Mouse (Mus musculus) adrenal gland, postnatal 25 days (tissue): ENCODE measurements around the gene Naa80. TPM values are rescaled to one million over a fixed set of nuclear protein-coding genes. Genes with fewer than 3 reads are reported as not detected.
"Not testable (repeated sequence)": the region's sequence is repeated elsewhere in the genome, so short reads cannot be mapped to it uniquely, and the experiment has no call there.

Experiments
- DNase-seq: peaks from one replicate; pipeline ENCODE4 v3.0.0; 2021; ENCODE audit warnings: mixed read lengths
- total RNA-seq: library from RNA; stranded (reverse); gene quantifications from 2 replicates; pipeline ENCODE4 v1.2.3, GENCODE M21; 2021

The Naa80 gene
- total RNA-seq, 1 experiment from 2014 or later = 21.4 TPM

- DNase-seq = not testable (repeated sequence)
Observed at GRCm38 (mm10) chr9:107573774-107574173, 4.9 kb upstream of the Naa80 start.

GRCm38 (mm10) chr9:107575579-107576356 is 2.9 kb upstream of the Naa80 start:
- no peak for DNase-seq

DNA sequence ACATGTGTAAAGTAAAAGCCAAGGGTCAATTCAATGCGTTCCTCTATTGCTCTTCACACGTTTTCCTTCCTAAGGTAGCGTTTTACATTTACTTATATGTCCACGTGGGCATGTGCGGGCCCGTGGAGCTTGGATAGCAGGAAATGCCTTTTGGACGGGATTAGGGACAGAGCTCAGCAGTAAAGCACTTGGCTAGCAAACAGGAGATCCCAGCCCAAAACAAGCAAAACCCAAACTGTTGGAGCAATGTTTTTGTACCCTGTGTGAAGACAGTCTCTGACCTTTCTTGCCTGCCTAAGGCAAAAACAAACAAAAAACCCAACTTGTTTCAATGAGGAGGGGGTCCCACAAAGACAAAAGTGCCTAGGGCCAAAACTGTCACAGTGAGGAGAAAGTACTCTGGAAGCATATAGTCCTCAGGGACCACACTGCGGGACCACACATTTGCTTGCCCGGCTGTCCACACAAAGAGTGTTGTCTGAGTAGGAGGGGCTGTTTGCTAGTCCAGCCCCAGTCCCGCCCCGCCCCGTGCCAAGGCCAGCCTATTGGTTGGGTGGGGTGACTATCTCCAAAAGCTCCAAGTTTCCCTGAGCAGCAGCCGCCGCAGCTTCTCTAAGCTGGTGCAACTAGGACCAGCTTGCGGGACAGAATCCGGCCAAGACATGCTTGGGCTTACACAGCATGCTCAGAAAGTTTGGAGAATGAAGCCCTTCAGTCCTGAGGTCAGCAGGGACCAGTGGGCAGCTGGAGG is 2.2 kb upstream of the Naa80 start, which contains the start of gene Hyal1:
Gene Hyal1, plus strand, starts transcription at position 571 of the 751 bp plus-strand sequence.
- DNase-seq = peak; percentile 86

GRCm38 (mm10) chr9:107577871-107578270 is 816 bp upstream of the Naa80 start:
- DNase-seq = no peak

- DNase-seq = no peak
Observed at GRCm38 (mm10) chr9:107579023-107579900, 575 bp downstream of the Naa80 start.

- DNase-seq = peak; percentile 85
Observed at GRCm38 (mm10) chr9:107580501-107581317, 2.0 kb downstream of the Naa80 start, which contains the start of gene Hyal3. Gene Hyal3, plus strand, starts transcription at chr9:107580818.

- DNase-seq = no peak
Observed at GRCm38 (mm10) chr9:107581584-107581983, 2.9 kb downstream of the Naa80 start.

GRCm38 (mm10) chr9:107582509-107583062 is 3.9 kb downstream of the Naa80 start:
- DNase-seq = no peak

- no peak for DNase-seq
Observed at GRCm38 (mm10) chr9:107583174-107583573, 4.5 kb downstream of the Naa80 start.

DNA sequence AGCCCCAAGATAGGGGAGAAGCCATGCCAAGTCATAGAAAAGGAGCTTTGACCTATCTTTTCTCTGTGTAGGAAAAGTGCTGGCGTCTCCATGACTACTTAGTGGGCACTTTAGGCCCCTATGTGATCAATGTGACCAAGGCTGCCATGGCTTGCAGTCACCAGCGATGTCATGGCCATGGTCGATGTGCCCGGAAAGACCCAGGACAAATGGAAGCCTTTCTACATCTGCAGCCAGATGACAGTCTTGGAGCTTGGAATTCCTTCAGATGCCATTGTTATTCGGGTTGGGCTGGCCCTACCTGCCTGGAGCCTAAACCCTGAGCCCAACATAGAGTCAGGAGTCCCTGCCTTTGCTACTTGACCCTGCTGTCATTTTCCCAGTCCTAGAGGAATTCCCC is 7.8 kb downstream of the Naa80 start:
- no peak for DNase-seq

DNA sequence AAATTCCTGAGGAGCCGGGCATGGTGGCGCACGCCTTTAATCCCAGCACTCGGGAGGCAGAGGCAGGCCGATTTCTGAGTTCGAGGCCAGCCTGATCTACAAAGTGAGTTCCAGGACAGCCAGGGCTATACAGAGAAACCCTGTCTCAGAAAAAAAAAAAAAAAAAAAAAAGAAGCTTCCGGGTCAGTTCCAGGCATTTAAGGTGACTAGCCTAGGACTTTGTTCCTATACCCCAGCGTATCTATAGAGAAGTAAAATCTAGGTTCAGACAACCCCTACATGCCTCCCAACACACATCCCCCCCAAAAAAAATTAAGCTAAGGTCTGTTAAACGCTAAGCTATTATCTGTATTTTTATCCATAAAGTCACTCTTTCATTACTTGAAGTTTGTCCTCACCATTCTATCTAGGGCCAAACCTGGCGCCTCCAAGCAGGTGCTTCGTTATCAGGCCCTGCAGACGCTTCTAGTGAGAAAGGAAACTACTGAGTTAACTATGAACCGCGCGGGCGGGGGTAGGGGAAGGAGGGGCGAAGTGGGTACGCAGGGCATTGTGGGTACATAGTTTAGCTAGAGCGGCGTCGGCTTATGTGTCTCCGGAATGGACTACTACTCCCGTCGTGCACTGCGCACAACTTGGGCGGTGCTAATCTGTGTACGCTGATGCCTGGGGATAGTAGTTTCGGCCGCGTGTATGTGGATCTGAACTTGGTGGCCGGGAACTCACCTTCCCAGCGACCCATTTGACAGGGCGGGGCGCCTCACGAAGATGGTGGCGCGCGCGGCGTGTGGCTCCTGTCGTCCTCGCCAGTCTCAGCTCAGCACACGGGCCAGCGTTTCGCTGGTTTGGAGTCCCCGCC is 8.5 kb downstream of the Naa80 start, which contains the start of gene Ifrd2:
Gene Ifrd2, plus strand, starts transcription at position 669 of the 859 bp plus-strand sequence.
- peak; percentile 92 for DNase-seq

DNA sequence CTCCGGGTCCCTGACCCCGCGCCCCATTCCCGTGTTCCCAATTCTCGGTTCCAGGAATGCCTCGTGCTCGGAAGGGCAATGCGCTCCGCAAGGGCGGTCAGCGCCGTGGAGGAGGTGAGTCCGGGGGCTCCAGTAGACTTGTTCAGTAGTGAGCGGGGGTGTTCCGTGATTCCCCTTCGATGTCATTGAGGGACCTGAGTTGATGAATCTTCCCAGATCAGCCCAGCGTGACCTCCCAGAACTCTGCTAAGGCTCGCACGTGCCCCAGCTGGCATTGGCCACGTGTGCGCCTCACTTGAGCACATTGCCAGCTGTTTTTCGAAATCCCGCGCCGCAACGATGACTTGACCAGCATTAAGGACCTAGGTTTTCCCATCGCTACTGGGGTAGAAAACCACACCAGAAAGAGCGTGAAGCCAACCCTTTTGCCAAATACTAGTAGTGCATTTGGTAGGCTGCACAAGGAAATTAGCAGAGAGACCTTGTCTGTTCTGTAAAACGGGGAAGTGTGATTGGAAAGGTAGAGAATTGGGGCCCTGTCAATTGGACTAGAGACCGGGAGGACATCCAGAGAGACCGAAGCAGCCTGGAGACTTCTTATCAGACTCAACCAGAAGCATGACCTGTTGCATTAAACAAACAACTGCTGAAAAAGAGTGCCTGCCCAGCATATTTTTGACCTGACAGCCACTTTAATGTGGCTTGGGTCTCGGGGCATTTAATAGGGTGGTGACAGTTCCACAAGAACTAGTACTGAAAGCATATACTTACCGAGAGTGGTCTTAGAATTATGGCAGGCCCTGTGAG is 9.3 kb downstream of the Naa80 start:
- DNase-seq = peak; percentile 67

DNA sequence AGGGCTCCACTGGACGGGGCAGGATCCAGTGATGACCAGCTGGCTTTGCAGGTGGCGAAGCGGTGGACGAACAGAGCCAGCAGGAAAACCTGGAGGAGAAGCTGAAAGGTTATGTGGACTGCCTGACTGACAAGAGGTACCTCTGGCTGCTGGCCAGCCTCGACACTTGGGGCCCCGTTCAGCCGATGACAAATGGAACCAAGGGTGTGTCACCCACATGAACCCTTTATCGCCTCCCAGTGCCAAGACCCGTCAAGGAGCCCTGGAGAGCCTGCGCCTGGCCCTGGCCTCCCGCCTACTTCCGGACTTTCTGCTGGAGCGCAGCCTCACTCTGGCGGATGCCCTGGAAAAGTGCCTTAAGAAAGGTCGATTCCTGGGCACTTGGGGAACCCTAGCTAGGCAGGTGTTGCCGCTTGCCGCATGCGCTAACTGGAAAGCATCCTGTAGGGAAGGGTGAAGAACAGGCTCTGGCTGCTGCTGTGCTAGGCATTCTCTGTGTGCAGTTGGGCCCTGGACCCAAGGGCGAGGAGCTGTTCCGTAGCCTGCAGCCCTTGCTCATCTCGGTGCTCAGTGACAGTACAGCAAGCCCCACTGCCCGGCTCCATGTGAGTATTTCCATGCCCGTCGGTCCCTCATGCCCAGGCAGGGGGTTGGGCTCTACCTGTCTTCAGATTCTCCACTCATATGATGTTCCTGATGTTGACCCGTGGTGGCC is 11.5 kb downstream of the Naa80 start:
- peak; percentile 28 for DNase-seq

- no peak for DNase-seq
Observed at GRCm38 (mm10) chr9:107590773-107591060, 12.0 kb downstream of the Naa80 start.

GRCm38 (mm10) chr9:107593101-107593976 is 14.7 kb downstream of the Naa80 start:
- no peak for DNase-seq

GRCm38 (mm10) chr9:107594281-107595062 is 15.8 kb downstream of the Naa80 start:
- no peak for DNase-seq
